Mouse (Mus musculus): ENCODE data around the gene Zfp972. TPM values are rescaled to one million over a fixed set of nuclear protein-coding genes. Genes with fewer than 3 reads are reported as not detected.

Gene Zfp972
- polyA plus RNA-seq, 1 experiment from 2014 or later = 2.4 TPM

Other genes with a start within 250 kb of the Zfp972 start
- 7.6 and 8.5 TPM in 2 replicates for gene Gm14322, start 166.3 kb downstream of the Zfp972 start, polyA plus RNA-seq (2015; fragmentation: Nextera tagmentation; extraction: Ambion mirVana)
- 37.6 and 39.9 TPM in 2 replicates for gene Gm14325, start 85.3 kb downstream of the Zfp972 start, polyA plus RNA-seq (2015; fragmentation: Nextera tagmentation; extraction: Ambion mirVana)
- gene Gm14327, start 28.5 kb downstream of the Zfp972 start, polyA plus RNA-seq (2015; fragmentation: Nextera tagmentation; extraction: Ambion mirVana) = 4.3 and 4.6 TPM in 2 replicates
- 15.8 and 17.7 TPM in 2 replicates for gene Gm14326, start 31.7 kb upstream of the Zfp972 start, polyA plus RNA-seq (2015; fragmentation: Nextera tagmentation; extraction: Ambion mirVana)
- 12.8 and 14.8 TPM in 2 replicates for gene Zfp971, start 97.7 kb upstream of the Zfp972 start, polyA plus RNA-seq (2015; fragmentation: Nextera tagmentation; extraction: Ambion mirVana)
- 18.3 and 18.8 TPM in 2 replicates for gene Zfp931, start 152.9 kb upstream of the Zfp972 start, polyA plus RNA-seq (2015; fragmentation: Nextera tagmentation; extraction: Ambion mirVana)
- gene Phactr3, start 193.4 kb upstream of the Zfp972 start, polyA plus RNA-seq (2015; fragmentation: Nextera tagmentation; extraction: Ambion mirVana) = 1.9 and 3.2 TPM in 2 replicates

Data from stomach, embryonic 16.5 days (tissue).